Mouse (Mus musculus): ENCODE results near the gene 1700006A11Rik.

The 1700006A11Rik gene

DNA sequence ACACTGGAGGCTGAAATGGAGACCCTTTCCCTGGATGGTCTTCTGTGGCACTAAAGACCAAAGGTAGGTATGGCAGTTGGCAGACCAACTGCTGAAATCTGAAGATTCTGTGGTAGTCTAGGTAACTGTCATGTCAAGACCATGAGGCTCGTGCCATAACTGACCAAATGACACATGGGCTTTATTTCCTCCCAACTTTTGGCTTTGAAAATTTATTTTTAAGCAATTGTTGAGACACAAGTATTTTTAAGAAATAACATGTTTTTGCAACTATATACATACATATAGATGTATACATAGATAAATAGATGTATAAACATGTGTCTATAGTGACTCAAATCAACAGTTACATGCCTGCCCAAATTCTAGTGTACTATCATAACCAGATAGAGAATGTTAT is at the start of gene 1700006A11Rik:
TSS of gene 1700006A11Rik (minus strand) at position 101 of the 400 bp plus-strand sequence.
- no peak for DNase-seq (ENCODE audit: inconsistent age in 2 of 2, low spot score in 1 of 2)

- DNase-seq (ENCODE audit: inconsistent age in 2 of 2, low spot score in 1 of 2): peak; percentile 31 to 76
Observed at GRCm38 (mm10) chr3:124474291-124474690, 48.5 kb upstream of the 1700006A11Rik start.

DNA sequence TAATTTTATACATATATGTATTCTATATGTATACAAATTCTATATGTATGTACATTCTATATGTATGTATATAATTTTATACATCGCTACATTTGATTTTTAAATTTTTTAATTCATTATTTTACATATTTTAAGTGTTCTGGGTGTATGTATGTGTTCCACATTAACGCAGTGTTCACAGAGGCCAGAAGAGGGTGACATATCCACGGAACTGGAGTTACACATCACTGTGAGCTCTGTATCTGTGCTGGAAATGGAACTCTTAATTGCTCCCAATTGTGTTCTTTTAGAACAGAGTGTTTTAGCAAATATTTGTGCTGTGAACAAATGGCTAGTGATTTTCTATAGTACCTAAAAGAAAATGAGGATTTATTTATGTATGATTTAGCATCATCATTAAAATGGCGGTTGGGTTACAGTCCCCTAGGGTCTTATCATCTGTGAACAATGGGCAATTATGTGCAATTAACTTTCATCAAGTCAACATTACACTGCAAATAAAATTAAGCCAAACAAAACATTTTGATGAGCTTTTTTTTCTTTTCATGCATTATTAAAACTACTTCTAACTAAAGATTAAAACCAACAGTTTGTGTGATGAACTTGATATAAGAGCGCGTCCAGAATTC is 40.4 kb upstream of the 1700006A11Rik start:
- no peak for DNase-seq (ENCODE audit: inconsistent age in 2 of 2, low spot score in 1 of 2)

DNA sequence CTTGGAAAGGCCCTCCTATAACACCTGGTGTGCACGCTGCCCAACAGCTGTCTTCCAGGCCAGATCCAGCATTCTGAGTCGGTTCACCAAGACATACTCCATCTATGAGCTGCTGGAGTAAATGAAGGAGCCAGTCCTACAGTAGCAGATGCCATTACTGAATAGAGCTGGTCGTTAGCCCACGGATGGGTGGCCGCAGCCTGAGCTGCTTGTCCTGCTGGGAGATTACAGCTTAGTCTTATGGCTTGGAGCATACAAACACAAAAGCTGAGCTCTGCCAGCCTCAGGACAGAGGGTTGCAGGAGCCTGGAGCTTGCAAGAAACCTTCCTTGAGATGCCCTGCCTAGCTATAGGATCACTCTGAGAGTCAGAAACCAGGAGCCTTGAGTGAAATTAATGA is 33.6 kb downstream of the 1700006A11Rik start:
- no peak for DNase-seq (ENCODE audit: inconsistent age in 2 of 2, low spot score in 1 of 2)

GRCm38 (mm10) chr3:124390101-124390500 is 35.7 kb downstream of the 1700006A11Rik start:
- DNase-seq (ENCODE audit: inconsistent age in 2 of 2, low spot score in 1 of 2): no peak

DNA sequence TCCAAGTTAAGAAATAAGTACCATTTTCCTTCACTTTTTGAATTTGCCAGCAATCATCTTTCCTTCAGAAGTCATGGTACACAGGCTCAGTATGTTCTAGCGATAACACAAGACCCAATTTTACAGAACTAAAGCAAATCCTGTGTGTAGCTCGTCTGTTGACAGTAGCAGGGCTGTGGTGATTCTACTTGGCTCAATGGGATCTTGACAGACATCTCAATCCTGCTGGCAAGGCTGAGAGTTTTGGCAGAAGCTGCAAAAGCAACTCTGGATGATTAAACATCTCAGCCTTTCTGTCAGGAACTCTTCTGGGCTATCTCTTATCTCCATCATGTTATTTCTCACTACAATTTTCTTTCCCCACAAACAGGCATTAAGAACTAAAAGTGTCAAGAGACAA is 36.2 kb downstream of the 1700006A11Rik start:
- no peak for DNase-seq (ENCODE audit: inconsistent age in 2 of 2, low spot score in 1 of 2)

DNA sequence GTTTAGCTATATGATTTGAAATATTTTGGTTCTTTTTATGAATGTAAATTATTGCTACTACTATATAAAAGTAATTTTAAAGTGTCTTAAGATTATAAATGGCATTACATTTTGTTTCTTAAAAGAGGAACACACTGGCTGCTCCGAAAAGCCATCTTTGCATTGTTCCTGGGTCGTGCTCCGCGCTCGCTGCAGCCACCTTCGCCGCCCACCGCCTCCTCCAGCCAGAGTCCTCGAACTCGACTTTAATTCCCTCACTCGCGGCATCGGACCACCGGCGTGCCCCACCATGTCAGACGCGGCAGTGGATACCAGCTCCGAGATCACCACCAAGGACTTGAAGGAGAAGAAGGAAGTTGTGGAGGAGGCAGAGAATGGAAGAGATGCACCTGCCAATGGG is 40.5 kb downstream of the 1700006A11Rik start:
- peak in 1 of 2 experiments; percentile 3 for DNase-seq (ENCODE audit: inconsistent age in 2 of 2, low spot score in 1 of 2)

- DNase-seq (ENCODE audit: inconsistent age in 2 of 2, low spot score in 1 of 2): no peak
Observed at GRCm38 (mm10) chr3:124372031-124372430, 53.8 kb downstream of the 1700006A11Rik start.

DNA sequence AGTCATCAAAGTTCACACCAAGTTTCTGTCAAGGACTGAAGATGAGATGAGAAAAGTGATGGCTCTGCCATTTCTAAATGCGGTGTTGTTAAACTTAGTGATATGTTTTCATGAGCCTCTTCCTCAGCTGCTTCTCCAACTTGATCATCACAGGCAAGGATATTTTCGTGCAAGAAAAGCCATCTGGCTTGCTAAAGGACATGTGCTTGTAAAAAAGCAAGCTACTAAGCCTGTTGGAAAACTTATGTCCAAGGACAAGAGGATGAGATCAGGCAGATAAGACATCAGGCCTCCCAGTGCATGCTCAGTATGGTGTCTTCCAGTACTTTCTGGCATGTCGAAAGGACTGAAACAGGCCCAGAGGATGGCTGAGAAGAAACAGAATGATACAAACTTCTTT is 68.3 kb downstream of the 1700006A11Rik start:
- no peak for DNase-seq (ENCODE audit: inconsistent age in 2 of 2, low spot score in 1 of 2)

Data from adrenal gland, adult (tissue).